Mouse (Mus musculus): ENCODE results near the gene Moxd1.
A peak's percentile ranks its signal among the peaks of the same experiment; 100 is the strongest.
"Not testable (repeated sequence)": the region's sequence is repeated elsewhere in the genome, so short reads cannot be mapped to it uniquely, and the experiment has no call there.

Moxd1 gene

GRCm38 (mm10) chr10:24267520-24267919 lies 44.2 kb downstream of the Moxd1 start:
- no peak for DNase-seq (ENCODE audit: low read depth in 1 of 2, low spot score in 2 of 2)

- DNase-seq (ENCODE audit: low read depth in 1 of 2, low spot score in 2 of 2): no peak
Measured at GRCm38 (mm10) chr10:24271077-24271637, 47.8 kb downstream of the Moxd1 start.

- DNase-seq (ENCODE audit: low read depth in 1 of 2, low spot score in 2 of 2): no peak
Measured at GRCm38 (mm10) chr10:24276211-24276610, 52.9 kb downstream of the Moxd1 start.

GRCm38 (mm10) chr10:24282650-24283049 lies 59.3 kb downstream of the Moxd1 start:
- no peak for DNase-seq (ENCODE audit: low read depth in 1 of 2, low spot score in 2 of 2)

- no peak for DNase-seq (ENCODE audit: low read depth in 1 of 2, low spot score in 2 of 2)
Measured at GRCm38 (mm10) chr10:24291611-24292010, 68.3 kb downstream of the Moxd1 start.

GRCm38 (mm10) chr10:24292671-24293070 lies 69.4 kb downstream of the Moxd1 start:
- no peak for DNase-seq (ENCODE audit: low read depth in 1 of 2, low spot score in 2 of 2)

- no peak for DNase-seq (ENCODE audit: low read depth in 1 of 2, low spot score in 2 of 2)
Measured at GRCm38 (mm10) chr10:24296608-24297007, 73.3 kb downstream of the Moxd1 start.

- DNase-seq (ENCODE audit: low read depth in 1 of 2, low spot score in 2 of 2): no peak
Measured at GRCm38 (mm10) chr10:24297792-24298191, 74.5 kb downstream of the Moxd1 start.

- no peak for DNase-seq (ENCODE audit: low read depth in 1 of 2, low spot score in 2 of 2)
Measured at GRCm38 (mm10) chr10:24298260-24299244, 75.2 kb downstream of the Moxd1 start.

GRCm38 (mm10) chr10:24312191-24312611 lies 88.9 kb downstream of the Moxd1 start:
- peak in 1 of 2 experiments; percentile 7 for DNase-seq (ENCODE audit: low read depth in 1 of 2, low spot score in 2 of 2)

GRCm38 (mm10) chr10:24317126-24317836 lies 94.0 kb downstream of the Moxd1 start:
- DNase-seq (ENCODE audit: low read depth in 1 of 2, low spot score in 2 of 2): no peak

- no peak for DNase-seq (ENCODE audit: low read depth in 1 of 2, low spot score in 2 of 2)
Measured at GRCm38 (mm10) chr10:24320326-24320725, 97.0 kb downstream of the Moxd1 start.

GRCm38 (mm10) chr10:24323066-24323465 lies 99.7 kb downstream of the Moxd1 start:
- DNase-seq (ENCODE audit: low read depth in 1 of 2, low spot score in 2 of 2): no peak

- not testable (repeated sequence) for DNase-seq (ENCODE audit: low read depth in 1 of 2, low spot score in 2 of 2)
Measured at GRCm38 (mm10) chr10:24327265-24327664, 103.9 kb downstream of the Moxd1 start.

GRCm38 (mm10) chr10:24332799-24333198 lies 109.5 kb downstream of the Moxd1 start:
- DNase-seq (ENCODE audit: low read depth in 1 of 2, low spot score in 2 of 2): no peak

- no peak for DNase-seq (ENCODE audit: low read depth in 1 of 2, low spot score in 2 of 2)
Measured at GRCm38 (mm10) chr10:24339593-24340143, 116.4 kb downstream of the Moxd1 start.

- DNase-seq (ENCODE audit: low read depth in 1 of 2, low spot score in 2 of 2): no peak
Measured at GRCm38 (mm10) chr10:24340551-24341213, 117.4 kb downstream of the Moxd1 start.

GRCm38 (mm10) chr10:24341214-24341589 lies 117.9 kb downstream of the Moxd1 start:
- DNase-seq (ENCODE audit: low read depth in 1 of 2, low spot score in 2 of 2): no peak

GRCm38 (mm10) chr10:24343068-24343467 lies 119.8 kb downstream of the Moxd1 start:
- no peak for DNase-seq (ENCODE audit: low read depth in 1 of 2, low spot score in 2 of 2)
